Mouse (Mus musculus) midbrain, embryonic 11.5 days (tissue): ENCODE data around the gene Zbtb16. TPM values are rescaled to one million over a fixed set of nuclear protein-coding genes. Genes with fewer than 3 reads are reported as not detected.

Experiments
- ATAC-seq: fragments of 200-750 bp; cut with Nextera tagmentation; 2 replicates; pipeline ENCODE4 v1.8.0; 2017; ENCODE audit warnings: moderate TSS enrichment, moderate library complexity; ENCODE audit not compliant: low FRiP score
- DNase-seq: peaks from one replicate; pipeline ENCODE4 v3.0.0; 2015; ENCODE audit warnings: low spot score; ENCODE audit errors: missing footprints
- H3K27ac ChIP-seq: fragments of 300-500 bp; sonication (generic); 2 replicates; pipeline ENCODE4 v1.5.1; 2014; ENCODE audit warnings: low read depth, low read length
- H3K27me3 ChIP-seq: fragments of 300-500 bp; sonication (generic); 2 replicates; pipeline ENCODE4 v1.6.1; 2014; ENCODE audit warnings: mild to moderate bottlenecking, low read length, moderate library complexity, mixed read lengths; ENCODE audit not compliant: control insufficient read depth, insufficient read depth
- H3K36me3 ChIP-seq: fragments of 300-500 bp; sonication (generic); 2 replicates; pipeline ENCODE4 v1.6.1; 2014; ENCODE audit warnings: mild to moderate bottlenecking, low read length, moderate library complexity, mixed read lengths; ENCODE audit not compliant: control insufficient read depth, insufficient read depth
- H3K4me1 ChIP-seq: fragments of 300-500 bp; sonication (generic); 2 replicates; pipeline ENCODE4 v1.6.1; 2014; ENCODE audit warnings: low read length; ENCODE audit not compliant: control insufficient read depth, insufficient read depth
- H3K4me2 ChIP-seq: fragments of 300-500 bp; sonication (generic); 2 replicates; pipeline ENCODE4 v1.6.1; 2014; ENCODE audit warnings: mild to moderate bottlenecking, moderate library complexity
- H3K4me3 ChIP-seq: fragments of 300-500 bp; sonication (generic); 2 replicates; pipeline ENCODE4 v1.5.1; 2014; ENCODE audit warnings: low read depth, low read length
- H3K9ac ChIP-seq: fragments of 300-500 bp; sonication (generic); 2 replicates; pipeline ENCODE4 v1.6.1; 2014; ENCODE audit warnings: low read length
- H3K9me3 ChIP-seq: fragments of 300-500 bp; sonication (generic); 2 replicates; pipeline ENCODE4 v1.6.1; 2016; ENCODE audit warnings: low read length; ENCODE audit not compliant: control insufficient read depth
- WGBS: fragments of 180-500 bp; shearing (Covaris S2); extraction: QIAGEN DNeasy Blood & Tissue Kit; methylation state at CpG from one replicate; pipeline ENCODE4 v1.1.7; 2014; 5-methylcytosine and 5-hydroxymethylcytosine counted together
- polyA plus RNA-seq: library from polyadenylated mRNA; unstranded; fragments of >200 nt; fragmentation: Nextera tagmentation; extraction: Ambion mirVana; gene quantifications from 2 replicates; pipeline ENCODE4 v1.2.1, GENCODE M21; 2014

The Zbtb16 gene
- polyA plus RNA-seq, 1 experiment from 2014 or later, result 15.0 TPM

GRCm38 (mm10) chr9:48768965-48769364 lies 67.1 kb downstream of the Zbtb16 start:
- no peak for ATAC-seq
- Histone ChIP-seq H3K27ac (no peak overlapping the region), H3K36me3 (no peaks in the 10 kb centered on the region), H3K4me1 (peaks cover 3% of the 10 kb centered on the region; the same call in 1 of the 2 replicates), H3K9ac (no peak overlapping the region), H3K4me2 (no peak overlapping the region), H3K27me3 (no peaks in the 10 kb centered on the region), H3K9me3 (no peaks in the 10 kb centered on the region), H3K4me3 (no peak overlapping the region)
- 81% methylated on average over 4 of the region's 4 CpGs for WGBS
- no peak for DNase-seq

GRCm38 (mm10) chr9:48767666-48768432 lies 68.2 kb downstream of the Zbtb16 start:
- no peak overlapping the region for H3K4me2 ChIP-seq
- H3K27ac ChIP-seq, result no peak overlapping the region
- ATAC-seq (no peak), DNase-seq (no peak)
- peaks cover 3% of the 10 kb centered on the region; the same call in 1 of the 2 replicates for H3K4me1 ChIP-seq
- no peak overlapping the region for H3K9ac ChIP-seq
- H3K4me3 ChIP-seq, result no peak overlapping the region
- WGBS, result 94% methylated on average over 20 of the region's 20 CpGs
- no peaks in the 10 kb centered on the region for H3K9me3 ChIP-seq
- H3K36me3 ChIP-seq, result no peaks in the 10 kb centered on the region
- no peaks in the 10 kb centered on the region for H3K27me3 ChIP-seq

- ATAC-seq (no peak), DNase-seq (no peak)
- H3K4me2 ChIP-seq, result no peak overlapping the region
- no peak overlapping the region for H3K4me3 ChIP-seq
- no peaks in the 10 kb centered on the region for H3K27me3 ChIP-seq
- H3K36me3 ChIP-seq, result no peaks in the 10 kb centered on the region
- H3K9ac ChIP-seq, result no peak overlapping the region
- H3K9me3 ChIP-seq, result no peaks in the 10 kb centered on the region
- H3K4me1 ChIP-seq, result peaks cover 3% of the 10 kb centered on the region
- H3K27ac ChIP-seq, result no peak overlapping the region
Measured at GRCm38 (mm10) chr9:48765927-48766326, 70.1 kb downstream of the Zbtb16 start.

- Histone ChIP-seq H3K27me3 (no peaks in the 10 kb centered on the region), H3K4me2 (no peak overlapping the region), H3K36me3 (no peaks in the 10 kb centered on the region), H3K27ac (no peak overlapping the region), H3K9me3 (no peaks in the 10 kb centered on the region), H3K4me1 (peaks cover 3% of the 10 kb centered on the region), H3K4me3 (no peak overlapping the region), H3K9ac (no peak overlapping the region)
- 88% methylated on average over 5 of the region's 5 CpGs for WGBS
- no peak for DNase-seq
- no peak for ATAC-seq
Measured at GRCm38 (mm10) chr9:48764311-48764710, 71.7 kb downstream of the Zbtb16 start.

- no peaks in the 10 kb centered on the region; the same call in 1 of the 2 replicates for H3K36me3 ChIP-seq
- H3K27ac ChIP-seq, result no peak overlapping the region
- no peak overlapping the region for H3K4me2 ChIP-seq
- H3K4me3 ChIP-seq, result no peak overlapping the region
- ATAC-seq (no peak), DNase-seq (no peak)
- H3K9ac ChIP-seq, result no peak overlapping the region
- H3K9me3 ChIP-seq, result no peaks in the 10 kb centered on the region
- peaks cover 8% of the 10 kb centered on the region for H3K4me1 ChIP-seq
- 91% methylated on average over 14 of the region's 14 CpGs for WGBS
- H3K27me3 ChIP-seq, result no peaks in the 10 kb centered on the region
Measured at GRCm38 (mm10) chr9:48761732-48762637, 74.0 kb downstream of the Zbtb16 start.

- H3K4me1 ChIP-seq, result peaks cover 12% of the 10 kb centered on the region
- H3K4me2 ChIP-seq, result no peak overlapping the region
- no peak overlapping the region for H3K27ac ChIP-seq
- DNase-seq (no peak), ATAC-seq (no peak)
- H3K4me3 ChIP-seq, result no peak overlapping the region
- no peaks in the 10 kb centered on the region; the same call in 1 of the 2 replicates for H3K36me3 ChIP-seq
- no peak overlapping the region for H3K9ac ChIP-seq
- no peaks in the 10 kb centered on the region for H3K27me3 ChIP-seq
- 89% methylated on average over 8 of the region's 8 CpGs for WGBS
- no peaks in the 10 kb centered on the region for H3K9me3 ChIP-seq
Measured at GRCm38 (mm10) chr9:48761175-48761556, 74.9 kb downstream of the Zbtb16 start.

- WGBS, result 79% methylated on average over 13 of the region's 13 CpGs
- H3K36me3 ChIP-seq, result no peaks in the 10 kb centered on the region; the same call in 1 of the 2 replicates
- no peak overlapping the region for H3K4me3 ChIP-seq
- peaks cover 14% of the 10 kb centered on the region for H3K4me1 ChIP-seq
- no peak overlapping the region for H3K4me2 ChIP-seq
- H3K27me3 ChIP-seq, result no peaks in the 10 kb centered on the region
- ATAC-seq (no peak), DNase-seq (no peak)
- no peak overlapping the region for H3K27ac ChIP-seq
- H3K9ac ChIP-seq, result no peak overlapping the region
- H3K9me3 ChIP-seq, result no peaks in the 10 kb centered on the region
Measured at GRCm38 (mm10) chr9:48760449-48761174, 75.4 kb downstream of the Zbtb16 start.

- Histone ChIP-seq H3K27me3 (no peaks in the 10 kb centered on the region), H3K9ac (no peak overlapping the region), H3K4me1 (peaks cover 17% of the 10 kb centered on the region), H3K36me3 (no peaks in the 10 kb centered on the region; the same call in 1 of the 2 replicates), H3K4me2 (no peak overlapping the region), H3K4me3 (no peak overlapping the region), H3K9me3 (no peaks in the 10 kb centered on the region), H3K27ac (no peak overlapping the region)
- ATAC-seq (no peak), DNase-seq (no peak)
- 88% methylated on average over 4 of the region's 4 CpGs for WGBS
Measured at GRCm38 (mm10) chr9:48759098-48759497, 76.9 kb downstream of the Zbtb16 start.
